Mouse (Mus musculus): ENCODE results near the gene Trim2. TPM values are rescaled to one million over a fixed set of nuclear protein-coding genes. Genes with fewer than 3 reads are reported as not detected.
A peak's percentile ranks its signal among the peaks of the same experiment; 100 is the strongest.

The Trim2 gene
- total RNA-seq, 1 experiment from 2014 or later, result 0.93 TPM

- no peak for ATAC-seq (ENCODE audit: extremely low read depth, insufficient number of reproducible peaks, low FRiP score, poor library complexity, severe bottlenecking)
Measured at GRCm38 (mm10) chr3:84264395-84264794, 42.3 kb downstream of the Trim2 start.

GRCm38 (mm10) chr3:84262804-84263203, 43.9 kb downstream of the Trim2 start:
- ATAC-seq (ENCODE audit: extremely low read depth, insufficient number of reproducible peaks, low FRiP score, poor library complexity, severe bottlenecking), result no peak

- no peak for ATAC-seq (ENCODE audit: extremely low read depth, insufficient number of reproducible peaks, low FRiP score, poor library complexity, severe bottlenecking)
Measured at GRCm38 (mm10) chr3:84261863-84262262, 44.8 kb downstream of the Trim2 start.

- ATAC-seq (ENCODE audit: extremely low read depth, insufficient number of reproducible peaks, low FRiP score, poor library complexity, severe bottlenecking), result no peak
Measured at GRCm38 (mm10) chr3:84260837-84261236, 45.8 kb downstream of the Trim2 start.

GRCm38 (mm10) chr3:84260024-84260535, 46.6 kb downstream of the Trim2 start:
- ATAC-seq (ENCODE audit: extremely low read depth, insufficient number of reproducible peaks, low FRiP score, poor library complexity, severe bottlenecking), result no peak

- ATAC-seq (ENCODE audit: extremely low read depth, insufficient number of reproducible peaks, low FRiP score, poor library complexity, severe bottlenecking), result peak; percentile 70
Measured at GRCm38 (mm10) chr3:84259281-84260023, 47.2 kb downstream of the Trim2 start.

- no peak for ATAC-seq (ENCODE audit: extremely low read depth, insufficient number of reproducible peaks, low FRiP score, poor library complexity, severe bottlenecking)
Measured at GRCm38 (mm10) chr3:84258518-84259031, 48.1 kb downstream of the Trim2 start.

GRCm38 (mm10) chr3:84257989-84258517, 48.6 kb downstream of the Trim2 start:
- ATAC-seq (ENCODE audit: extremely low read depth, insufficient number of reproducible peaks, low FRiP score, poor library complexity, severe bottlenecking), result no peak

GRCm38 (mm10) chr3:84254520-84254878, 52.2 kb downstream of the Trim2 start:
- no peak for ATAC-seq (ENCODE audit: extremely low read depth, insufficient number of reproducible peaks, low FRiP score, poor library complexity, severe bottlenecking)

GRCm38 (mm10) chr3:84253655-84254519, 52.8 kb downstream of the Trim2 start:
- ATAC-seq (ENCODE audit: extremely low read depth, insufficient number of reproducible peaks, low FRiP score, poor library complexity, severe bottlenecking), result no peak

GRCm38 (mm10) chr3:84252776-84253654, 53.7 kb downstream of the Trim2 start:
- ATAC-seq (ENCODE audit: extremely low read depth, insufficient number of reproducible peaks, low FRiP score, poor library complexity, severe bottlenecking), result no peak

GRCm38 (mm10) chr3:84251721-84252120, 55.0 kb downstream of the Trim2 start:
- ATAC-seq (ENCODE audit: extremely low read depth, insufficient number of reproducible peaks, low FRiP score, poor library complexity, severe bottlenecking), result no peak

GRCm38 (mm10) chr3:84250275-84250674, 56.4 kb downstream of the Trim2 start:
- no peak for ATAC-seq (ENCODE audit: extremely low read depth, insufficient number of reproducible peaks, low FRiP score, poor library complexity, severe bottlenecking)

- ATAC-seq (ENCODE audit: extremely low read depth, insufficient number of reproducible peaks, low FRiP score, poor library complexity, severe bottlenecking), result no peak
Measured at GRCm38 (mm10) chr3:84247789-84248188, 58.9 kb downstream of the Trim2 start.

GRCm38 (mm10) chr3:84246421-84246861, 60.2 kb downstream of the Trim2 start:
- ATAC-seq (ENCODE audit: extremely low read depth, insufficient number of reproducible peaks, low FRiP score, poor library complexity, severe bottlenecking), result no peak

GRCm38 (mm10) chr3:84243116-84243515, 63.6 kb downstream of the Trim2 start:
- ATAC-seq (ENCODE audit: extremely low read depth, insufficient number of reproducible peaks, low FRiP score, poor library complexity, severe bottlenecking), result no peak

- no peak for ATAC-seq (ENCODE audit: extremely low read depth, insufficient number of reproducible peaks, low FRiP score, poor library complexity, severe bottlenecking)
Measured at GRCm38 (mm10) chr3:84242497-84242896, 64.2 kb downstream of the Trim2 start.

GRCm38 (mm10) chr3:84241098-84241497, 65.6 kb downstream of the Trim2 start:
- ATAC-seq (ENCODE audit: extremely low read depth, insufficient number of reproducible peaks, low FRiP score, poor library complexity, severe bottlenecking), result no peak

All from neutrophil, adult 5-6 weeks (primary cell).